Mouse (Mus musculus): ENCODE measurements around the gene Vti1a. TPM values are rescaled to one million over a fixed set of nuclear protein-coding genes. Genes with fewer than 3 reads are reported as not detected.
A peak's percentile ranks its signal among the peaks of the same experiment; 100 is the strongest.

The Vti1a gene
- polyA plus RNA-seq, 1 experiment from 2014 or later = 22.8 TPM

- no peak overlapping the region for H3K9ac ChIP-seq (ENCODE audit: low read length)
- DNase-seq (ENCODE audit: low spot score) = no peak
- no peak overlapping the region for H3K27ac ChIP-seq (ENCODE audit: low read depth, low read length)
- H3K4me3 ChIP-seq (ENCODE audit: low read depth, low read length) = no peak overlapping the region
- H3K36me3 ChIP-seq (ENCODE audit: control insufficient read depth, insufficient read depth, low read length) = no peaks in the 10 kb centered on the region
- H3K27me3 ChIP-seq (replicated peaks; ENCODE audit: control insufficient read depth, insufficient read depth, low read length) = peaks cover 3% of the 10 kb centered on the region; the same call in 1 of the 2 replicates
- H3K4me1 ChIP-seq (ENCODE audit: control insufficient read depth, insufficient read depth, low read length) = no peaks in the 10 kb centered on the region
- H3K9me3 ChIP-seq (replicated peaks; ENCODE audit: control insufficient read depth, low read length) = no peaks in the 10 kb centered on the region
- 82% methylated on average over 6 of the region's 6 CpGs for WGBS
- no peak for ATAC-seq
- H3K4me2 ChIP-seq (ENCODE audit: low read length) = no peak overlapping the region
These were observed 234.1 kb downstream of the Vti1a start for GRCm38 (mm10) chr19:55550176-55550575.

GRCm38 (mm10) chr19:55552339-55552738, 236.2 kb downstream of the Vti1a start:
- Histone ChIP-seq H3K27me3 (replicated peaks; ENCODE audit: control insufficient read depth, insufficient read depth, low read length) (peaks cover 3% of the 10 kb centered on the region; the same call in 1 of the 2 replicates), H3K4me1 (ENCODE audit: control insufficient read depth, insufficient read depth, low read length) (peaks cover 7% of the 10 kb centered on the region; the same call in 1 of the 2 replicates), H3K9ac (ENCODE audit: low read length) (no peak overlapping the region), H3K4me2 (ENCODE audit: low read length) (no peak overlapping the region), H3K27ac (ENCODE audit: low read depth, low read length) (no peak overlapping the region), H3K36me3 (ENCODE audit: control insufficient read depth, insufficient read depth, low read length) (no peaks in the 10 kb centered on the region), H3K9me3 (replicated peaks; ENCODE audit: control insufficient read depth, low read length) (no peaks in the 10 kb centered on the region), H3K4me3 (ENCODE audit: low read depth, low read length) (no peak overlapping the region)
- DNase-seq (ENCODE audit: low spot score) = no peak
- WGBS = 72% methylated on average over 7 of the region's 7 CpGs
- ATAC-seq = no peak

GRCm38 (mm10) chr19:55552861-55553260, 236.8 kb downstream of the Vti1a start:
- WGBS = 64% methylated on average over 7 of the region's 7 CpGs
- DNase-seq (ENCODE audit: low spot score) = no peak
- Histone ChIP-seq H3K4me2 (ENCODE audit: low read length) (no peak overlapping the region), H3K4me3 (ENCODE audit: low read depth, low read length) (no peak overlapping the region), H3K27me3 (replicated peaks; ENCODE audit: control insufficient read depth, insufficient read depth, low read length) (peaks cover 3% of the 10 kb centered on the region; the same call in 1 of the 2 replicates), H3K4me1 (ENCODE audit: control insufficient read depth, insufficient read depth, low read length) (peaks cover 7% of the 10 kb centered on the region; the same call in 1 of the 2 replicates), H3K36me3 (ENCODE audit: control insufficient read depth, insufficient read depth, low read length) (no peaks in the 10 kb centered on the region), H3K9me3 (replicated peaks; ENCODE audit: control insufficient read depth, low read length) (no peaks in the 10 kb centered on the region), H3K9ac (ENCODE audit: low read length) (no peak overlapping the region), H3K27ac (ENCODE audit: low read depth, low read length) (no peak overlapping the region)
- no peak for ATAC-seq

- H3K9me3 ChIP-seq (replicated peaks; ENCODE audit: control insufficient read depth, low read length) = no peaks in the 10 kb centered on the region
- ATAC-seq (no peak), DNase-seq (ENCODE audit: low spot score) (no peak)
- H3K27ac ChIP-seq (ENCODE audit: low read depth, low read length) = no peak overlapping the region
- H3K4me1 ChIP-seq (ENCODE audit: control insufficient read depth, insufficient read depth, low read length) = peaks cover 7% of the 10 kb centered on the region; the same call in 1 of the 2 replicates
- H3K4me3 ChIP-seq (ENCODE audit: low read depth, low read length) = no peak overlapping the region
- peaks cover 3% of the 10 kb centered on the region; the same call in 1 of the 2 replicates for H3K27me3 ChIP-seq (replicated peaks; ENCODE audit: control insufficient read depth, insufficient read depth, low read length)
- 54% methylated on average over 5 of the region's 5 CpGs for WGBS
- no peaks in the 10 kb centered on the region for H3K36me3 ChIP-seq (ENCODE audit: control insufficient read depth, insufficient read depth, low read length)
- H3K9ac ChIP-seq (ENCODE audit: low read length) = no peak overlapping the region
- no peak overlapping the region for H3K4me2 ChIP-seq (ENCODE audit: low read length)
These were observed 238.2 kb downstream of the Vti1a start for GRCm38 (mm10) chr19:55554295-55554694.

GRCm38 (mm10) chr19:55554703-55555102, 238.6 kb downstream of the Vti1a start:
- 49% methylated on average over 9 of the region's 9 CpGs for WGBS

GRCm38 (mm10) chr19:55556168-55556999, 240.3 kb downstream of the Vti1a start:
- H3K4me1 ChIP-seq (ENCODE audit: control insufficient read depth, insufficient read depth, low read length) = peaks cover 7% of the 10 kb centered on the region; the same call in 1 of the 2 replicates
- H3K9me3 ChIP-seq (replicated peaks; ENCODE audit: control insufficient read depth, low read length) = no peaks in the 10 kb centered on the region
- H3K4me3 ChIP-seq (ENCODE audit: low read depth, low read length) = no peak overlapping the region
- peak overlapping the region; percentile 35 for H3K4me2 ChIP-seq (ENCODE audit: low read length)
- H3K36me3 ChIP-seq (ENCODE audit: control insufficient read depth, insufficient read depth, low read length) = no peaks in the 10 kb centered on the region
- ATAC-seq = peak; percentile 99
- H3K9ac ChIP-seq (ENCODE audit: low read length) = no peak overlapping the region
- peak; percentile 95 for DNase-seq (ENCODE audit: low spot score)
- 3% methylated on average over 21 of the region's 21 CpGs for WGBS
- no peak overlapping the region for H3K27ac ChIP-seq (ENCODE audit: low read depth, low read length)
- no peaks in the 10 kb centered on the region for H3K27me3 ChIP-seq (replicated peaks; ENCODE audit: control insufficient read depth, insufficient read depth, low read length)

More at GRCm38 (mm10) chr19:55554703-55555102, 238.6 kb downstream of the Vti1a start:
- H3K36me3 ChIP-seq (ENCODE audit: control insufficient read depth, insufficient read depth, low read length) = no peaks in the 10 kb centered on the region
- H3K27me3 ChIP-seq (replicated peaks; ENCODE audit: control insufficient read depth, insufficient read depth, low read length) = peaks cover 3% of the 10 kb centered on the region; the same call in 1 of the 2 replicates
- H3K9me3 ChIP-seq (replicated peaks; ENCODE audit: control insufficient read depth, low read length) = no peaks in the 10 kb centered on the region
- DNase-seq (ENCODE audit: low spot score) (no peak), ATAC-seq (no peak)
- H3K9ac ChIP-seq (ENCODE audit: low read length) = no peak overlapping the region
- no peak overlapping the region for H3K4me2 ChIP-seq (ENCODE audit: low read length)
- H3K27ac ChIP-seq (ENCODE audit: low read depth, low read length) = no peak overlapping the region
- no peak overlapping the region for H3K4me3 ChIP-seq (ENCODE audit: low read depth, low read length)
- peaks cover 7% of the 10 kb centered on the region; the same call in 1 of the 2 replicates for H3K4me1 ChIP-seq (ENCODE audit: control insufficient read depth, insufficient read depth, low read length)

GRCm38 (mm10) chr19:55559331-55559730, 243.2 kb downstream of the Vti1a start:
- 90% methylated on average over 12 of the region's 12 CpGs for WGBS
- Histone ChIP-seq H3K27me3 (replicated peaks; ENCODE audit: control insufficient read depth, insufficient read depth, low read length) (no peaks in the 10 kb centered on the region), H3K9me3 (replicated peaks; ENCODE audit: control insufficient read depth, low read length) (no peaks in the 10 kb centered on the region), H3K27ac (ENCODE audit: low read depth, low read length) (no peak overlapping the region), H3K9ac (ENCODE audit: low read length) (no peak overlapping the region), H3K4me1 (ENCODE audit: control insufficient read depth, insufficient read depth, low read length) (peaks cover 14% of the 10 kb centered on the region), H3K4me2 (ENCODE audit: low read length) (no peak overlapping the region), H3K4me3 (ENCODE audit: low read depth, low read length) (no peak overlapping the region), H3K36me3 (ENCODE audit: control insufficient read depth, insufficient read depth, low read length) (no peaks in the 10 kb centered on the region)
- ATAC-seq (no peak), DNase-seq (ENCODE audit: low spot score) (no peak)

GRCm38 (mm10) chr19:55560088-55560682, 244.1 kb downstream of the Vti1a start:
- Histone ChIP-seq H3K4me2 (ENCODE audit: low read length) (no peak overlapping the region), H3K9me3 (replicated peaks; ENCODE audit: control insufficient read depth, low read length) (no peaks in the 10 kb centered on the region), H3K9ac (ENCODE audit: low read length) (no peak overlapping the region), H3K27ac (ENCODE audit: low read depth, low read length) (no peak overlapping the region), H3K27me3 (replicated peaks; ENCODE audit: control insufficient read depth, insufficient read depth, low read length) (no peaks in the 10 kb centered on the region), H3K4me1 (ENCODE audit: control insufficient read depth, insufficient read depth, low read length) (peaks cover 14% of the 10 kb centered on the region), H3K4me3 (ENCODE audit: low read depth, low read length) (no peak overlapping the region), H3K36me3 (ENCODE audit: control insufficient read depth, insufficient read depth, low read length) (no peaks in the 10 kb centered on the region)
- 66% methylated on average over 11 of the region's 11 CpGs for WGBS
- DNase-seq (ENCODE audit: low spot score) (no peak), ATAC-seq (no peak)

GRCm38 (mm10) chr19:55561469-55561868, 245.4 kb downstream of the Vti1a start:
- Histone ChIP-seq H3K4me3 (ENCODE audit: low read depth, low read length) (no peak overlapping the region), H3K4me2 (ENCODE audit: low read length) (no peak overlapping the region), H3K9me3 (replicated peaks; ENCODE audit: control insufficient read depth, low read length) (no peaks in the 10 kb centered on the region), H3K4me1 (ENCODE audit: control insufficient read depth, insufficient read depth, low read length) (peaks cover 12% of the 10 kb centered on the region), H3K36me3 (ENCODE audit: control insufficient read depth, insufficient read depth, low read length) (no peaks in the 10 kb centered on the region), H3K27ac (ENCODE audit: low read depth, low read length) (no peak overlapping the region), H3K9ac (ENCODE audit: low read length) (no peak overlapping the region), H3K27me3 (replicated peaks; ENCODE audit: control insufficient read depth, insufficient read depth, low read length) (no peaks in the 10 kb centered on the region)
- ATAC-seq (no peak), DNase-seq (ENCODE audit: low spot score) (no peak)
- 87% methylated on average over 10 of the region's 10 CpGs for WGBS
